Mouse (Mus musculus) T-helper 1 cell (primary cell): Measurements from ENCODE around the gene Gse1.

Experiments
- in situ Hi-C: fragments of 300-600 bp; cut with MboI, MseI; formaldehyde crosslinking; loops from one replicate; pipeline ENCODE4 v1.15.1; 2025; ENCODE audit warnings: high pct_unique_total_duplicates

The Gse1 gene

DNA sequence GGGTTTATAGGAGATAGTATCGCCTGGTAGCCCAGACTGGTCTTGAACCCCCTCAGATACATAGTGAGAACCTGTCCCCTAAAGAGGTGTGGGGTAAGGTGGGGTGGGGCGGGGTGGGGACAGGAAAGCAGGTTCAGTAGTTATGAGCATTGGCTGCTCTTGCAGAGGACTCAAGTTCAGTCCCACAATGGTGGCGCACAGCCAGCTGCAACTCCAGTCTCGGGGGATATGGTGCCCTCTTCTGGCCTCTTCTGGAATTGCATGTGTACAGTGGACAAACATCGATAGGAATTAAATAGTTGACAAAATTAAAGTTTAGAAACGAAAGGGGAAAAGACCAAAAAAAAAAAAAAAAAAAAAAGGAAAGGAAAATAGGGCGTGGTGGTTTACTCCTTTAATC lies 371.2 kb downstream of the Gse1 start:
- in situ Hi-C loops: no loop called here

DNA sequence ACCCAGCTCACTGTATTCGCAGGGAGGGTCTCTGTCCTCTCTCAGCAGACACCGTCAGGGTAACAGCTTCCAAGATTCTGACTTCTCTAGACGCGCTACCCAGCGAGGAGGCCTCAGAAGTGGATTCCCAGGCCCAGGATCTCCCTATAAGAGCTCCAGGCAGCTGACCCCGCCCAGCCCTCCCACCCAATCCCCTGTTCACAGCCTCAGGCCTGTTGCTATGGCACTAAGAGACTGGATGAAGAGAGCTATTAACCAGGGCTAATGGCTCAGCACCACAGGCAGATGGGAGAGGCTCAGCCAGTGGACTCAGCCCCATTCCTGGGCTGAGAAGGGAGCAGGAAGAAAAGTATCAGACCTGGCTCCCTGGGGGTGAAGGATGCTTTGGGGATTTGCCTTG lies 374.4 kb downstream of the Gse1 start:
- in situ Hi-C loops: no loop called here

DNA sequence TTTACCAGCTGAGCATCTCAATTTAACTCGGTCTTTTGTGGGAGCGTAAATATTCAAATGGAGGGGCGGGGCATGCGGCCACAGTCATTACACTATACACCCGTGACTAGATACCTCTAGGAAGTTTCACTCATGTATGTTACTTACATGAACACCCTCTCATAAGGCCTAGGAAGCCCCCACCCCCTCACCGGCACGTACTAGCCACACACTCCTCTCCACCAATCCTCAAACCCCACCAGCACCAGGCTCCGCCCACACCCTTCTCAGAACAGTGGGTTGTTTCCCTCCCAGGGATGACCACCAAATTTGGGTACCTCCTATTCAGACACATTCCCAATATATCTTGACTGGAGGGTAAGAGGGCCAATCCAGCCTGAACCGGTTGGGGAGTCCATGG lies 379.2 kb downstream of the Gse1 start:
- in situ Hi-C loops: no loop called here

DNA sequence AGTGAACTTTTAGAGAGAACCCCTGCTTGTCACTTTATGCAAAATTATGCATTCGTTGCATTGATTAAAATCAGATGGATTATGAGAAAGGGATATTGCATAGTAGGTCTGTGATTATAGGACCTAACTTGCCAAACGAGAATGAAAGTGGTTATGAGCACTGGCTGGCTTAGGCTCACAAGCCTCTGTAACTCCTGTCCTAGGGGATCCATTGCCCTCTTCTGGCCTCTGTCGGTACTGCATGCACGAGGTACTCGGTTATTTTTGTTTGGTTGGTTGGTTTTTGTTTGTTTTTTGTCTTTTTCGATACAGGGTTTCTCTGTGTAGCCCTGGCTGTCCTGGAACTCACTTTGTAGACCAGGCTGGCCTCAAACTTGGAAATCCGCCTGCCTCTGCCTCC lies 379.6 kb downstream of the Gse1 start:
- in situ Hi-C loops: no loop called here

DNA sequence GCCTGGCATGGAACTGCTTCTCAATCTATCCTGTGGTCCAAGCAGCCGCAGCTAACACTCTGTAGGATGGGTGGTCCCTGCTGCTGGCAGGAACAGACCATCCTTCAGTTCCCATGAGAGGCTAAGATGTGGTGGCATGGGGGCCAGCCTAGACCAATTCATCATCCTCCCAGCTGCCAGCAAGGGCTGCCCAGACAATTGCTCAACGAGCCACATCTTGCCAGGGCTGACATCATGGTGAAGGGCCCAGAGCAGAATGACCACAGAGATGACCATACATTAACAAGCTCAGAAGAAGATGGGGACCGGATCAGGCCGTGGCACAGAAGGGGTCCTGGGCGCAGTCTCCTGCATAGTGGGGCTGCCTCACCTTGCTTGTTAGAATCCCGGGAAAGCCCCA lies 382.6 kb downstream of the Gse1 start:
- in situ Hi-C loops: no loop called here

DNA sequence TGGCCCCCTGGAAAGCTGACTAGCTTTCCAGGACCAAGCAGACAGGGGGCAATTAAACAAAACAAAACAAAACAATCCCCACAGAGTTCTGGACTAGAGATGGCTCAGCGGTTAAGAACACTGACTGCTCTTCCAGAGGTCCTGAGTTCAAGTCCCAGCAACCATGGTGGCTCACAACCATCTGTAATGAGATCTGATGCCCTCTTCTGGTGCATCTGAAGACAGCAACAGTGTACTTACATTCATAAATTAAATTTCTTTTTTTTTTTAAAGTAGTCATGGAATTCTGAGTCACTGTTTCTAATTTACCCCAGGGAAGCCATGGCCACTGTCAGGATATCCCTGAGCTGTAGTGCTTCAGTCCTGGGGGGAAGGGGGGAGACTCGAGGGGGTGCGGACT lies 386.2 kb downstream of the Gse1 start:
- in situ Hi-C loops: no loop called here

DNA sequence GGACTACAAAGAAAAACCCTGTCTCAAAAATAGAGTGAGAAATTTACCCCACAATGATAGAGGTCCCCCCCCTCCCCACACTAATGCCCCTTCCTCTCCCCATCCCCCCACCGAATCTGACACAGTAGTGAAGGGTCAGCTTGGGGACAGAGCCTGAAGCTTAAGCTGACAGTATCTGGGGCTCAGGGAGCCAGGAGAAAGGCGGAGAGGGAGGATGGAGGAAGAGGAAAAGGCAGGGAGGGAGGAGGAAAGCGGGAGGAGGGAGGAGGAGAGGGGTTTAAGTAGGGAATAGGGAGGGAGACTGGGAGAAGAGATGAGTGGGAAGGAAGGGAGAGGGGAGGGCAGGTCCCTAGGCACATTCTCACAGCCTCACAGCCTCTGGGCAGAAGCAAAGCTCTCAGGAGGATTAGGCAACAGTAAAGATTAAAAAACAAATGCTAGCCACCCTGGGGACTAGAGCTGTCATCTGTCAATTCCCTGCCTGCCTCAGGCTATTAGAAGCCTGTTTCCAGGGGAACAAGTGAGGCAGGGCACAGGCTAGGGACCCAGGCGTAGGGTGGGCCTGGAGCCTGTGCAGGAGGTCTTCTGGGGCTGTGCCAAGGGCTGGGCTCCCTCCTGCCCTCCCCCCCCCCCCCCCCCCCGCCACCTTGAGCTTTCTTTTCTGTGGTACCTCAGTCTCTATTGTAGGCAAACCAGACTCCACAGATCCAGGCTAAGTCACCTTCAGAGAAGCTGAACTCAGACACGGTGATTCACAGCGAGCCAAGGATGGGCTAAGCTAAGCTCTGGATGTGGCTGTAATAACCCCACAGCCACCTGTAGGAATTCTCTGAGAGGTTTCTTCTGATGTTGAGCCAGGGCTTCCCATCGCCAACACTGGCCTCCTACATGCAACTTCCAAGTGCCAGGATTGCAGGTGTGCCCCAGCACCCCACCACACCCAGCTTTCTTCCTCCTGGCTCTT lies 388.7 kb downstream of the Gse1 start:
- in situ Hi-C loops: no loop called here

DNA sequence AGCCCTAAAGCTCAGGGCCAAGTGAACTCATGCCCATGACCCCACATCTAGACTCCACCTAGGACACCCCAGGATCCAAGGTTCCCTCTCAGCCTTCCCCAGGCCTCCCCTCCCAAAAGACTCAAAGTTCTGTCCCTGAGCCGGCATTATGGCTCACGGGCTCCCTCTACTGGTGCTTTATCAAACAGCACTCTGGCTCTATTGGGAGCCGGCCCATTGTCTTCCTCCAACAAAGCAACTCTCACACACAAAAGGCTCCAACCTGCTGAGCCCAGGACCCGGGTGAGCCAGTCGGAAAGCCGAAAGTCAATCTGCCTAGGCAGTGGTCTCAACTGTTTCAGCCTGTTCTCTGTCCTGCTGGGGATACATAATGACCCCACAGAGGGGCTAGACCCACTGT lies 389.9 kb downstream of the Gse1 start:
- in situ Hi-C loops: no loop called here

DNA sequence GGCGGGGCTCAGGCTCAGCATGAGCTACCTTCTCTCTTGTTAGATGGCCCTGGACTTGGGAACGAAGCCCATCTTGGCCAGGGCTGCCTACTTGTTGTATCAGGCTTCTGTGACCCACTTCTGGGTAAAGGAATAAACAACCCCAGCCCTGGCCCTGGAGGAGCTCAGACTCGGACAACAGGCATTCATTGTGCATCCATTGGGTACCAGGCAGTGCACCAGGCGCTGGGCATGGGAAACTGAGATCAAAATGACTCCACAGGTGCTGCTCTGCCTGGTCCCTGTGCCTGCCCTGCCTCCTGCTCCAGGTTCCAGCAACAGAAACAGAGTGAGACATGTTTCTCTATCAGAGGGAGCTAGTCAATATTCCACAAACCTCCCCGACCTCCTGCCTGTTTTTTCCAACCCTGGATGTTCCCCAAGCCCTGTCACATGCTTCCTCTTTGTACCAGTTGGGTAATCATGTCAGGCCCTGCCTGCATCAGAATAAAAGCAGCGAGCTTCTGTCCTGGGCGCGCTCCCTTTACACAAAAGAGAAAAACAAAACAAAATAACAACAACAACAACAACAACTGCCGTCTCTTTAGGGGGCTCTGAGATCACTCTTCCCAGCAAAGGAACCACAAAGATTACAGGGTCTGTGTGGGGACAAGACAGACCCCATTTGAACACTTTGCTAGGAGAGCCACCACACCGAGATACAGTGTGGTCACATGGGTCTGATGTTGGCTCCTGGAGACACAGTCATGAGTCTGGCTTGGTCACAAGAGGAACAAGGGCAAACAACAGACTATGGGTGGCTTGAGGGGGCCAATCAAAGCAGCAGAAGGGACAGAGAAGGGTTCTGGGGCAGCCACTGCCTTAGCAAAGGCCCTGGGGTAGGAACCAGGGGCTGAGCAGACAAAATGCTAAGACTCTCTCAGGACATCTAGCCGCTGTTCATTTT lies 391.3 kb downstream of the Gse1 start:
- in situ Hi-C loops: no loop called here

DNA sequence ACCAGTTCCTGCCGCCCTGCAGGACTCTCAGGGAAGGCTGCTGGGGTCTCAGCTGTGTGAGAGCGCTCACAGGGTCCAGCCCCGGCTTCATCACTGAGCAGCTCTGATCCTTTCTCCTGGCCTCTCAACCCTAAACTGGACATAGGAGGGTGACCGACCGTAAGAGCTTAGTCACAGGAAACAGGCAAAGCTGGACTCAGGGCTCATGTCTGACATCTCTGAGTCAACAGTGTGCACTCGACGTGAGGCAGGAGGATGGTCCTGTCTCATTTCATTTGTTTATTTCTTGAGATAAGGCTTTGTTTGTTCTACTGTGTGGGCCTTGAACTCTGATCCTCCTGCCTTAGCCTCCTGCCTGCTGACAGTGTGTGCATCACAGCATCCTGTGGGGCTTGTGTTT lies 392.2 kb downstream of the Gse1 start:
- in situ Hi-C loops: no loop called here

DNA sequence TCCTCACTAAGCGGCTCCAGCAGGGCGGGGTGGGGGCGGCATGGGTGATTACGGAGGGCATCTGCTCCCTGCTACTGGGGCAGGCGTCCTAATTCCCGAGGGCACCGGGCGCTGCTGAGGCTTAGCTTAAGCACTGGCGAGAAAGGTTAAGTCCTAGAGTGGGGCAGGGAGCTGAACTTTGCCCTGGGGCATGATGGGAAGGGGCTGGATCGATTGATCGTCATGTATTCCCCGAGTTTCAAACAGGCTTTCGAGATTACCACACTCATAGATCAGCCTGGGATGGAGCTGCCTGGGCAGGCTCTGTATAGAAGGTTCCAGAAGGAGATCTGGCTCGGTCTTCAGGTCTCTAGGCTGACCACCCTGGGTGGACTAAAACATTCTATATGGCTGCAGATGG lies 393.9 kb downstream of the Gse1 start:
- in situ Hi-C loops: no loop called here

DNA sequence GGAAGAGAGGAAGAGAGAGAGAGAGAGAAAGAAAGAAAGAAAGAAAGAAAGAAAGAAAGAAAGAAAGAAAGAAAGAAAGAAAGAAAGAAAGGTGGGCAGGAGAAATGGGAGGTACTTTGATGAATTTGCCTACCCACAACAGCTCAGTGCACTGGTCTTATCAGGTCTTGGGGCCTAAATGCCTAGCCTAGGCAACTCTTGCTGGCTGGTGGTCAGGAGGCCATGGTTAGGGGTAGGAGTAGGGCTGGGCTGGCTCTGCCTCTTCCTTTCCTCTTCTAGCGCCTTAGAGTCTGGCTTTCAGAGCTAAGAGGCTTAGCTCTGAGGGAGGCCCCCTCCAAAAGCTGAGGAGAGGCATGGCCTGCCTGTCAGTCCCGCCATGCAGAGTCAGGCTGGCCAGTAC lies 395.4 kb downstream of the Gse1 start:
- in situ Hi-C loops: no loop called here

DNA sequence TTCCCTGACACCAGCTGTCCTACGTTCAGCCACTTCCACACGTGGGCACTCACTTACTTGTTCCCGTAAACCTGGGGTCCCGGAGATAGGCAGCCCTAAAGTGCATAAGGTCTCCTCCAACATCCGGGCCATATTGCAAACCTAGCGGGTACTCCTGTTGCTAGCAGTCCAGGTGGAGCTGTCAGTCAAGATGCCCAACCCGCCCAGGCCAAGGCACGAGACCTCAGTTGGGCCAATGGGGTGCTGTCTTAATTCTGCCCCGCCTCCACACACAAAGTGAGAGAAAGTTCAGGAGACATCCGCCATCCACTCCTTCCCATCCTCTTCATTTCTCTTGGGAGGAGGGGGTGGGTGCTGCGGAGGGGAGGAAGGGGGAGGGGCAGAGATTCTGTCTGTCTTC lies 398.2 kb downstream of the Gse1 start:
- in situ Hi-C loops: no loop called here

DNA sequence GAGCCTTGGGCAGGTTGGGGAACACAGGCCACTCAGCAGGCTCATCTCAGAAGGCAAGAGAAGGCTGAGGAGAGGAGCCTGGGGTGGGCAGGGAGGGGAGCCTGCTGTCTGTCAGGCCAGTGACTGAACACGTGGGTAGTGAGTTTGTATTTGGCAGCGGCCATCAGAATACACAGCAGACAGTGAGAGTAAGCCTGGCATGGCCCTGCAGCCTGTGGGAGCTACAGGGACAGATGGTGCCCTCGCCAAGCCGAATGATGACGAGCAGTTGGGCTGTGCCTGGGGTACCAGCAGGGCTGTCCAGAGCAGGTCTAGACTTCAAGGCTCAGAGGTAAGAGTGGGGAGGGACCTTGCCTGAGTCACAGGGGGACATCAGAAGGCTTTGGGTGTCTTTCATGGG lies 399.0 kb downstream of the Gse1 start:
- in situ Hi-C loops: no loop called here

DNA sequence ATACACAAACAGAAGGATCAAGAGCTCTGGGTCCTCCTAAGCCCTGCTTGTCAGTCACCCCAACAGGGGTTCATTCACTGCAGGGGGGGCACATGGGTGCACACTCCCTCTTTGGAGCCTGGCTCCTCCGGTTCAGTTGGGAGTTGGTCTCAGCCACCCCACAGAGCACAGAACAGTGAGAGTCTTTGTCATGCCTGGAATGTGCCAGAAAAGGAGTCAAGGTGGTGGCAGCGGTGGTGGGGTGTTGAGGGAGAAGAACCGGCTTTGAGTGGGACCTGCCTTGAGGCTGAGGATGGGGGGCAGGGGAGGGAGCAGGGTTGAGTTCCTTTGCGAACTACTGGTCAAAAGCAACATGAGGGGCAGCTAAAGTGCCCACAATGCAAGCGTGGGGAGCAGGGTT lies 401.8 kb downstream of the Gse1 start:
- in situ Hi-C loops: no loop called here

DNA sequence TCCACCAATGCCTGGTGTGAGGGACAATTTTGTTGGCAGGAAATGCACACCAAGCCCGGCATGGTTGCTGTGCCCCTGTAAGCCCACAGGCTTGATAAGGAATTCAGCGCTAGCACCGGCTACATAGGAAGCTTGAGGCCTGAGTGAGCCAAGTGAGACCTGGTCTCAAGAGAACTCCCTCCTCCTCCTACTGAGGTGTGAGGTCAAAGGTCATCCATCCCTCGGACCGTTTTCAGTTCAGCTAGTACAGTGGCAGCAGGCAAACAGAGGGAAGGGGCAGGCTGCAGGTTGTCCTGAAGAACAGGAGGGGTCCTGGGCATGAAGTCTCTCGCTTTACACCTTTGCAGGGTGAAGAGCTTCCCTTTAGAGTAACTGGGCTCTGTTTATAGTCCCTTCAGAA lies 402.6 kb downstream of the Gse1 start:
- in situ Hi-C loops: no loop called here
